Mouse (Mus musculus): ENCODE measurements around the gene Skint10. TPM values are rescaled to one million over a fixed set of nuclear protein-coding genes. Genes with fewer than 3 reads are reported as not detected.

Skint10 gene
- not detected in 2 replicates for polyA plus RNA-seq (2014; fragmentation: Nextera tagmentation; extraction: Ambion mirVana)

- Histone ChIP-seq H3K27me3 (ENCODE audit: control insufficient read depth, insufficient read depth, low read length) (no peaks in the 10 kb centered on the region), H3K4me2 (ENCODE audit: low read length) (no peak within 1 kb of the TSS), H3K4me3 (replicated peaks; ENCODE audit: low read depth, low read length) (no peak within 1 kb of the TSS), H3K9me3 (ENCODE audit: control insufficient read depth, low read length) (peaks cover 21% of the 10 kb centered on the region; the same call in 1 of the 2 replicates), H3K4me1 (ENCODE audit: control insufficient read depth, insufficient read depth, low read length) (no peaks in the 10 kb centered on the region), H3K27ac (replicated peaks; ENCODE audit: low read depth, low read length) (no peak within 1 kb of the TSS), H3K36me3 (ENCODE audit: control insufficient read depth, insufficient read depth, low read length) (no peaks in the 10 kb centered on the region), H3K9ac (replicated peaks; ENCODE audit: low read length) (no peak within 1 kb of the TSS)
- WGBS = 77% methylated on average over 1 of the region's 1 CpGs
- DNase-seq (no peak), ATAC-seq (ENCODE audit: low FRiP score, low TSS enrichment) (no peak)
These were observed at the start of gene Skint10 for GRCm38 (mm10) chr4:112774766-112775165. Gene Skint10, minus strand, starts transcription at chr4:112774866.

DNA sequence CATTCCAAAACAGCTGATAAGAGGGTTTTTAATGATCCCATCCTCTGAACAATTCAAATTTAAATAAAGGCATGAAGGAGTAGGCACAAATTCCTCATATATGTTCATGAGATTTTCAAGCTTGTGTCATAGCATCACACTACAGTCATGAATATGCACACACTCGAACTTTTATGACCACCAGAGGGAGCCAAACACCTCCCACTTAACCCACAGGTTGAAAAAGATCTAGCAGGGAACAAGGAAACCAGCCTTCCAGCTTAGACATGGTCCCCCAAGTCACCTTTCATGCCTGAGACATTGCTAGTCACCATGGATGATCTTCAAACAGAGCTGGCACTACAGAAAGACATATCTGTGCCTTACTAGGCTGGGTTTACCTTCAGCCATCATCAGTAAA, 16.0 kb upstream of the Skint10 start:
- Histone ChIP-seq H3K4me1 (ENCODE audit: control insufficient read depth, insufficient read depth, low read length) (no peaks in the 10 kb centered on the region), H3K4me2 (ENCODE audit: low read length) (no peak overlapping the region), H3K27me3 (ENCODE audit: control insufficient read depth, insufficient read depth, low read length) (no peaks in the 10 kb centered on the region), H3K36me3 (ENCODE audit: control insufficient read depth, insufficient read depth, low read length) (no peaks in the 10 kb centered on the region), H3K4me3 (replicated peaks; ENCODE audit: low read depth, low read length) (no peak overlapping the region), H3K27ac (replicated peaks; ENCODE audit: low read depth, low read length) (no peak overlapping the region), H3K9ac (replicated peaks; ENCODE audit: low read length) (no peak overlapping the region), H3K9me3 (ENCODE audit: control insufficient read depth, low read length) (peaks cover 25% of the 10 kb centered on the region)
- 8% methylated on average over 1 of the region's 1 CpGs for WGBS
- DNase-seq (no peak), ATAC-seq (ENCODE audit: low FRiP score, low TSS enrichment) (no peak)

Other genes starting within 250 kb of the Skint10 start
- gene Skint2, start 217.7 kb downstream of the Skint10 start, polyA plus RNA-seq (2014; fragmentation: Nextera tagmentation; extraction: Ambion mirVana) = not detected in 2 replicates